Mouse (Mus musculus): Measurements from ENCODE around the gene Ptms.

Ptms gene

GRCm38 (mm10) chr6:124919695-124920317 is at the start of gene Ptms:
Gene Ptms, minus strand, starts transcription at chr6:124920103.
- in situ Hi-C loops (cut with MseI, MboI), result no loop called here

GRCm38 (mm10) chr6:124967766-124968165 is 47.9 kb upstream of the Ptms start:
- in situ Hi-C loops (cut with MseI, MboI), result no loop called here

GRCm38 (mm10) chr6:124966466-124967118 is 46.7 kb upstream of the Ptms start:
- in situ Hi-C loops (cut with MseI, MboI), result no loop called here

GRCm38 (mm10) chr6:124965747-124966146 is 45.8 kb upstream of the Ptms start:
- in situ Hi-C loops (cut with MseI, MboI), result no loop called here

GRCm38 (mm10) chr6:124965088-124965719 is 45.3 kb upstream of the Ptms start, which contains the start of gene Cops7a:
Gene Cops7a, minus strand, starts transcription at chr6:124965538.
- in situ Hi-C loops (cut with MseI, MboI), result no loop called here

GRCm38 (mm10) chr6:124964638-124965037 is 44.7 kb upstream of the Ptms start:
- in situ Hi-C loops (cut with MseI, MboI), result no loop called here

GRCm38 (mm10) chr6:124961021-124961420 is 41.1 kb upstream of the Ptms start:
- in situ Hi-C loops (cut with MseI, MboI), result no loop called here

- in situ Hi-C loops (cut with MseI, MboI), result no loop called here
Observed at GRCm38 (mm10) chr6:124959960-124960359, 40.1 kb upstream of the Ptms start.

GRCm38 (mm10) chr6:124958127-124958526 is 38.2 kb upstream of the Ptms start:
- in situ Hi-C loops (cut with MseI, MboI), result no loop called here

- in situ Hi-C loops (cut with MseI, MboI), result no loop called here
Observed at GRCm38 (mm10) chr6:124955212-124955611, 35.3 kb upstream of the Ptms start.

- in situ Hi-C loops (cut with MseI, MboI), result no loop called here
Observed at GRCm38 (mm10) chr6:124953991-124954715, 34.2 kb upstream of the Ptms start.

- in situ Hi-C loops (cut with MseI, MboI), result no loop called here
Observed at GRCm38 (mm10) chr6:124943526-124943925, 23.6 kb upstream of the Ptms start.

- in situ Hi-C loops (cut with MseI, MboI), result no loop called here
Observed at GRCm38 (mm10) chr6:124941679-124942078, 21.8 kb upstream of the Ptms start.

- in situ Hi-C loops (cut with MseI, MboI), result no loop called here
Observed at GRCm38 (mm10) chr6:124938554-124938953, 18.7 kb upstream of the Ptms start.

GRCm38 (mm10) chr6:124937493-124937892 is 17.6 kb upstream of the Ptms start:
- in situ Hi-C loops (cut with MseI, MboI), result no loop called here

- in situ Hi-C loops (cut with MseI, MboI), result no loop called here
Observed at GRCm38 (mm10) chr6:124936681-124937080, 16.8 kb upstream of the Ptms start.

- in situ Hi-C loops (cut with MseI, MboI), result no loop called here
Observed at GRCm38 (mm10) chr6:124934670-124935069, 14.8 kb upstream of the Ptms start.

GRCm38 (mm10) chr6:124933127-124933526 is 13.2 kb upstream of the Ptms start:
- in situ Hi-C loops (cut with MseI, MboI), result no loop called here

- in situ Hi-C loops (cut with MseI, MboI), result no loop called here
Observed at GRCm38 (mm10) chr6:124932314-124932695, 12.4 kb upstream of the Ptms start.

GRCm38 (mm10) chr6:124931525-124932313 is 11.8 kb upstream of the Ptms start:
- in situ Hi-C loops (cut with MseI, MboI), result no loop called here

GRCm38 (mm10) chr6:124930754-124931524 is 11.0 kb upstream of the Ptms start, which contains the start of gene Mlf2:
Gene Mlf2, plus strand, starts transcription at chr6:124931386.
- in situ Hi-C loops (cut with MseI, MboI), result no loop called here

Measured in mouse trophoblast stem cell (cell line).